Mouse (Mus musculus): Measurements from ENCODE around the gene Gmds.

DNA sequence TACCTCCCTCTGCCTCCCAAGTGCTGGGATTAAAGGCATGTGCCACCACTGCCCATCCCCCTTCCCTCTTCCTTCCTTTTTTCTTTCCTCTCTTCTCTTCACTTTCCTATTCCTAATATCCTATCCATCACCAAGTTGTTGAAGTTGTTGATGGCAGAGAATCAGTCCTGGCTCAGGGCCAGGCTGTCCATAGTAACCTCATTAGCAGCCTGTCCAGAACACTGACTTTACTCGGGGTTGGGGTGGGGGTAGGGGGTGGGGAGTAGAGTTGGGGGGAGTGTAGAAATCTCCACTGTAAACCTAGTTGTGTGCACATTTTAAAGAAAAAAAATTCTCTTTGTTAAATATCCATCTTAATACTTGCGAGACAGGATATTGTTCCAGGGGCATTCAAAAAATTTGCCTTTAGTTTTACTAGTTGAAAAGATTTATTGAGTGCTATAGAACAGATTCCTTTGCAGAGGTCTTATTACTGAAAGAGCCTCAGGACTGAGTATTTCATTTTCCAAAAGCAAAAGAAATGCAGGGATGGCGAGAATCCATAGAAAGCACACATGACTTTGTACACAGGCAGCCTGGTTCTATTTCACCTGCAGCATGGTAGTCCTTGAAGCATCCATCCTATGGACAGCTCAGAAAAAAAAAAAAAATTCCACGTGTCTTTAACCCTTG is 47.0 kb upstream of the Gmds start:
- no peak for TF ChIP-seq POLR2A (IDR thresholded peaks at IDR 0.05; ENCODE audit: low read depth, low read length)
- no peak for TF ChIP-seq CTCF (IDR thresholded peaks at IDR 0.05; ENCODE audit: extremely low read depth, insufficient read length, insufficient replicate concordance, low read depth, low read length)
